Mouse (Mus musculus) erythroblast, embryonic 14.5 days (primary cell): ENCODE measurements at regions not wholly inside any gene's neighbourhood (a gene's known extent, or its start where the extent isn't known, plus 50 kb on each side); places are given as distances from the start of the nearest gene placed in this dataset.

Source experiments
- GATA1 ChIP-seq: IDR thresholded peaks from 2 replicates; pipeline ENCODE4 v1.6.1; 2012; ENCODE audit warnings: low read length, inconsistent platforms, mixed read lengths
- TAL1 ChIP-seq: IDR thresholded peaks from 3 replicates; pipeline ENCODE4 v1.6.1; 2012; ENCODE audit warnings: low read length, inconsistent platforms, mixed read lengths

DNA sequence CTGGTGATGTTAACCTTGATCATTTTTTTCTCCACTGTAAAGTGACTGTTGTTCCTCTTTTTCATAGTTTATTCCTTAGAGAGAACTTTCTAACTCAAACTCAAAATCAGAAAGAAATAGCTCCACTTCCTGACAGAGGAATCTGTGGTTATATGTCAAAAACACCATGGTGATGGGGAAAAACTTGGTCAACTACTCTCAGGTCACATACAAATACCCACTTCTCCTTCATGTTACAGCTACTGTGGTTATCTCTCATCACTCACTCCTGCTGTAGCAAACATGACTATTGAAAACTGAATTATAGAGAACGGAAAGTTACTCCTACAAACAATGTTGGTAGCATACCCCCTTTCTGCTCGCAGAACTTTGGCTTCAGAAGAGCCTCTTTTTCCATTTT is 127.1 kb upstream of the Cp start:
- TF ChIP-seq GATA1 (no peak), TAL1 (no peak)
